Mouse (Mus musculus) frontal cortex, postnatal 36 days (tissue): ENCODE measurements around the gene Teddm1a.
"Not testable (repeated sequence)": the region's sequence is repeated elsewhere in the genome, so short reads cannot be mapped to it uniquely, and the experiment has no call there.

Experiments
- DNase-seq, 2 experiments: peaks; one replicate each; pipeline ENCODE4 v3.0.0; 2022; ENCODE audit warnings: low spot score in 2 of 2

Teddm1a gene

GRCm38 (mm10) chr1:153891442-153891841 is at the start of gene Teddm1a:
Gene Teddm1a, plus strand, starts transcription at chr1:153891742.
- no peak for DNase-seq

GRCm38 (mm10) chr1:153842121-153842740 is 49.3 kb upstream of the Teddm1a start:
- peak; percentile 5 to 8 for DNase-seq

- no peak for DNase-seq
Measured at GRCm38 (mm10) chr1:153844042-153844441, 47.5 kb upstream of the Teddm1a start, which contains the start of gene Rgsl1. Gene Rgsl1, minus strand, starts transcription at chr1:153844142.

GRCm38 (mm10) chr1:153846420-153846819 is 45.1 kb upstream of the Teddm1a start:
- no peak for DNase-seq

DNA sequence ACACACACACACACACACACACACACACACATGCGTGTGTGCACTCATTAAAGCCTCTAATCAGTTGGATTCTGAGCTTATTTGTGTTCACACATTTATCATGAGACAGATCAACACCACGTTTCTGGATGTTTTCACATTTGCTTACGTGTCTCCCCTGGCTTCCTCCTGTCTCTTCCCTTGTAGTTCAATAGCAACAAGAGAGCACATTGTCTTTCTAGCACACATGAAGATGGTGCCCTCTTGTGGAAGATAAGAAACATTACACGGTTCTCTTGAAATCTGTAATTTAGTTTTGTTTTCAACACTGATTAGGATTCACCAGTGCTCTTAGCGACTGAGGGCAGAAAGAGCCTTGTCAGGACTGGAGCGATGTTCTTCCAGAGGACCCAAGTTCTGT is 44.7 kb upstream of the Teddm1a start:
- DNase-seq, result peak in 1 of 2 experiments; percentile 7

- DNase-seq, result not testable (repeated sequence)
Measured at GRCm38 (mm10) chr1:153852696-153853095, 38.8 kb upstream of the Teddm1a start.

DNA sequence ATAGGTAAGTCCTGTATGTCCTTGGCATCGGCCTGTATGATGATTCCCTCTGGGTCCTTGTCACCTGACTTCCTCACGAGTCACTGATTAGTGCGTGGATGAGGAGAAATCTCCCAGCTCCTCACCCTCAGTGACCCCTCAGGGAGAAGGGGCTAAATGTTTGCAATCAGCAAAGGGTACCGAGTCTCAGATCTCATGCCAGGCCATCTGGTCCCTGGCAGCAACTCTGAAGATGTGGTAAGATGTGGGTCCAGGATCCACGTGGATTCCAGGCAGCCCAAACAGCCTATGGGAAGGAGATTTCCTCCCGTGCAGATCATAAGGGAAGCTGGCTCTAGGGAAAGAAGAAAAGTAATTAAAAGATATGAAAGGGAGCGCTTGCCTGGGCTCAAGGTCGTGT is 35.6 kb upstream of the Teddm1a start:
- DNase-seq, result no peak

DNA sequence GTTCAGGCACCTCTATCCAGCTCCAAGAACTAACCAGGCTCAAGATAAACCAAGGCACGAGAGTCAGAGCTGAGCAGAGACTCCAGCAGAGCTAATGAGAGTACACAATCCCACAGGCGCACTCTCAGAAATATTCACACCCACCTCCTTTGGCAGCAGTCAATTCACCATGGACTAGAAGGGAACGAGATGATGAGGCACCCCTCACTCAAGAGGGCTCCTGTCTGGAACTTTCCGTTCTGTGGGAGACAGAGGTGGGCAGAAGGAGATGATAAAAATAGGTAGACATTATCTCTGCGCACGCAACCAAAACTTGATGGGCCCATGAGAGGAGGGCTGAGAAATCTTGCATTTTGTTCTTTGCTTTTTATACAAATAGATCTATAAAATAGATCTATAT is 17.5 kb upstream of the Teddm1a start, which contains the start of gene Teddm1b:
Gene Teddm1b (plus strand): TSS at position 301 of the 400 bp plus-strand sequence.
- DNase-seq, result no peak

DNA sequence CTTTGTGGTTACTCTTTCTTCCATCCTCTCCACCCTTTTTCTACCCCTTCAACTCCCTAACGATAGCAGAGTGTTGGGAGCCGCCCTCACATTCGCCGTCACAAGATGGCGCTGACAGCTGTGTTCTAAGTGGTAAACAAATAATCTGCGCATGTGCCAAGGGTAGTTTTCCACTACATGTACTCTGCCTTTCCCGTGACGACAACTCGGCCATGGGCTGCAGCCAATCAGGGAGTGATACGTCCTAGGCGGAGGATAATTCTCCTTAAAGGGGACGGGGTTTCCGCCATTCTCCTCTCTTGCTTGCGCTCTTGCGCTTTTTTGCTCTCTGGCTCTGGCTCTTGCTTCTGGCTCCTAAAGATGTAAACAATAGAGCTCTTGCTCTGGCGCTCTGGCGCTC is 11.2 kb upstream of the Teddm1a start:
- DNase-seq, result not testable (repeated sequence)

GRCm38 (mm10) chr1:153886024-153886633 is 5.4 kb upstream of the Teddm1a start:
- DNase-seq, result no peak

GRCm38 (mm10) chr1:153890121-153890520 is 1.4 kb upstream of the Teddm1a start:
- no peak for DNase-seq

DNA sequence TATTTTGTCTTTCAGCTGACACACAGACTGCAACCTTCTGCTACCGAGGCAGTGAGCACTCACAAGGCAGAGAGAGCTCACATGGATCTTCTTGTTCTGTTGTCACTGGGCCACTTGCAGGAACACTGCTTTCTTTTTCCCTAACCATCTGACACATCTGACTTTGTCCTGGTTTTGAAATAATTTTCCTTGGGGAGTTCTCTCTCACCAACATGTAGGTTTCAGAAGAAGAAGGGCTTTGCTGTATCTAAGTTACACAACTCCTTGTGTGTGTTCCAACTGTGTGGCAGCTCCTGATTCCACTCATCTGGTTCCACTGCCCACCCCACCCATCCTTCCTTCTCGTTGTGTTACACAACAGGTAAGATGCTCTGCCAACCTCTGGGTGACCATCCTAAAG is 2.2 kb downstream of the Teddm1a start:
- no peak for DNase-seq

GRCm38 (mm10) chr1:153894201-153894893 is 2.8 kb downstream of the Teddm1a start:
- DNase-seq, result no peak

- DNase-seq, result peak; percentile 73 to 89
Measured at GRCm38 (mm10) chr1:153894979-153895378, 3.4 kb downstream of the Teddm1a start.

DNA sequence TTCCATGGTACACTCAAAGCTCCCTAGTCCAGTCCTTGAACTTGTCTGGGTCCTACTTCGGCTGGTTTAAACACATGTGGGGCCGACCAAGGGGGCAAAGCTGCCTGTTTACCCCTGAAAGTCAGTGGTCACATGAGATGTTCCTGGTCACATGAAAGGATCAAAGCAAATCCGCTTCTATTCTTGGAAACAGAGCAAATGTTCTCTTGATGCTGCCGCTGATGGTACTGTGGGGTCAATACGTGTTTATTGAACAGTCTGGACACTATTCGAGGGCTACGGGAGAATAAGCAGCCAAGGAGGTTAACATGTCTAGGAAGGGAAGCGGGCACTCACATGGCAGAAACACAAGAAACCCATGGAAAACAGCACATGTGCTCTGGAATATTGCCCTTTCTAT is 5.7 kb downstream of the Teddm1a start:
- DNase-seq, result no peak

DNA sequence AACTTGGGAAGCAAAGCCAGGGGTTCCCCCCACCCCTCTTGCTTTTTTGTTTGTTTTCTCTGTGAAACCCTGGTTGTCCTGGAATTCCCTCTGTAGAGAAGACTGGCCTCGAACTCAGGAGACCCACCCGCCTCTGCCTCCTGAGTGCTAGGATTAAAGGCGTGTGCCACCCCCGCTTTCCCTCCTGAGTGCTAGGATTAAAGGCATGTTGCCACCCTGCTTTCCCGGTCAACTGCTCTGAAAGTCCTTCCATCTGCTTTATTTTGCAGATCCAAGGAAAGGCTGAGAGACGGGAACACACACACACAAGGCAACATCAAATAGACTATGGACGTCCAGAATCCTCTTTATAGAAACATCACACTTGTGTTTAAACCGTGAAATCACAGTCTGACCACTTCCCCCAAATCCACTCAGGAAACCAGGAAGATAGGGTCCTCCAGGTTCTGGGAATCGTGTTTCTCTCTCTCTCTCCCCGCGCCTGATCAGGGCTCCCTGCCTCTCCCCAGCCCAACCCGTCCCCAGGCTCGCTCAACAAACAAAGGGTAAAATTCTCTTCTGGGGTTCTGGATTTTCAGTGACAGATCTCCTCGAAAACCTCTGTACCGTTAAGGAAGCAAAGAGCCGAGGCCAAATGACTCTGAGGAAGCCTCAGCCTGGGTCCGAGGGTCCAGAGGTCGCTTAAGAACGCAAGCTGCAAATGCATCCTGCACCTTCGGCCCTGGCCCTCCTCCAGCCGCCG is 7.6 kb downstream of the Teddm1a start:
- no peak for DNase-seq

DNA sequence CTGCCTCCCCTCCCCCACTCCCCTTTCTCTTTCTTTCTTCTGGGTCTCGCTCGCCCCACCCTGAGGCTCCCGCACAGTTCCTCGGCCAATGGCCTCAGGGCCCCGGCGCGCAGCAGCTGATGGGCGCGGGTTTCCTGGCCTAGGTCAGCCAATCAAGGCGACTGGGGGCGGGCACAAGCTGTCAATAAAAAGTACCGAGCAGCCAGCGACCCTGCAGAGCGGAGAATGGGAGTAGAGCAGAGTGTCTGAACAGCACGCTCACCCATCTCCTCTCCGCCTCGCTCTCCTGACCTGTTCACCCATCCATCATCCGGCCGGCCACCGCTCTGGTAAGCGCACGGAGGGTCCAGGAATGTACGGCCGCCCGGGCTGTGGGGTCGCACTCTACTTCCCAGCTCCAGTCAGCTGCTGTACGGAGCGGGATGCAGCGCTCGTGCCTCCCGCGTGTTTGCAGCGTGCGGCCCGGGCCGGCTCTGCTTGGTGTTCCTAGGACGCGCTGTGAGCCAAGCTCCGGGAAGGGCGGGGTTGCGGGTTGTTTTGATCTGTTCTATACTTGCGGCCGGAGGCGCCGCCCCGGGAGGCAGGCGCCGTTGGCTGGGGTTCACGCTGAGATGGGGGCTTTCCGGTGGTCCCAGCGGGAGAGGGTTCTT is 8.3 kb downstream of the Teddm1a start, which contains the start of the genes Glul and Teddm2:
Gene Glul (plus strand): TSS at position 214 of the 650 bp plus-strand sequence.
Gene Teddm2 (minus strand): TSS at position 498 of the 650 bp plus-strand sequence.
- DNase-seq, result peak; percentile 92 to 94

DNA sequence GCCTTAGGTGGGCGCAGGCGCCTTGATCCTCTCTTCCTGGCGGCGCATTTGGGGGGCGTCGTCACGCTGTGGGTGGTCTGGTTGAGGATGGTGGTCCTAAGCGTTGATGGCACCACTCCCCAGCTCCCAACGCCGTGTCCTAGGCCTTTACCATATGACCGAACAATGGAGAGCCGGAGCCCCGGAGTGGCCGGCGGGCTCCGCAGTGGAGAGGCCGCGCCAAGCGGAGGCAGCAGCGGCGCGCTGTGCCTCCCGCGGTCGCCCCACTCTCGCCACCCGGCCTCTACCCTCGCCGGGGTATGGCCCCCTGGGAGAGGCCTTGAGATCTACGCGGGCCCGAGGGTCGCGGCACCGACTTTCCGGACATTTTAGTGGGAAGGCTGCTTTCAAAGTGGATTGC is 8.8 kb downstream of the Teddm1a start:
- DNase-seq, result peak in 1 of 2 experiments; percentile 48

- DNase-seq, result no peak
Measured at GRCm38 (mm10) chr1:153900860-153901730, 9.6 kb downstream of the Teddm1a start.

DNA sequence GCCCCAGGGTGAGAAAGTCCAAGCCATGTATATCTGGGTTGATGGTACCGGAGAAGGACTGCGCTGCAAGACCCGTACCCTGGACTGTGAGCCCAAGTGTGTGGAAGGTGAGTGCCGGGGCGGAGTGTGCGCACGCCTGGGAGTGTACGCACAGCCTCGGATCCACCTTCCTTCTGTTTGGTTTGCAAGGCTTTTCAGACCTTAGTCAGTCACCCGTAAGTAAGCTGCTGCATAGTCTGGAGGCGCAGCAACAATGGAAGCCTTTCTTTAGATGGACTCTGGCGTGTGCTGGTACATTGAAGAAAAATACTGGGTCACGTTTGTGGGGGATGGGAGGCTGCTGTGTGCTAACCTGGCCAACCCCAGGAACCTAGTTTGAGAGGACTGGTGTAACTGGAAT is 11.5 kb downstream of the Teddm1a start:
- no peak for DNase-seq
